Mouse (Mus musculus) G1E (cell line): Measurements from ENCODE around the gene Cdkn2c. TPM values are rescaled to one million over a fixed set of nuclear protein-coding genes. Genes with fewer than 3 reads are reported as not detected.

Experiments
- ATAC-seq: 2 replicates; pipeline ENCODE4 v1.8.0; 2016; ENCODE audit warnings: mild to moderate bottlenecking; ENCODE audit not compliant: insufficient number of reproducible peaks, poor library complexity, low FRiP score, severe bottlenecking; ENCODE audit errors: extremely low read depth
- DNase-seq: peaks from one replicate; pipeline ENCODE4 v3.0.0; 2012; ENCODE audit warnings: low spot score
- H3K27me3 ChIP-seq: 2 replicates; pipeline ENCODE4 v1.6.1; 2012; ENCODE audit warnings: mild to moderate bottlenecking, low read length, inconsistent platforms; ENCODE audit not compliant: insufficient read depth
- H3K36me3 ChIP-seq: replicated peaks from 2 replicates; pipeline ENCODE3; 2012; ENCODE audit warnings: mild to moderate bottlenecking, inconsistent platforms
- H3K4me1 ChIP-seq: 2 replicates; pipeline ENCODE4 v1.6.1; 2012; ENCODE audit warnings: low read depth, low read length, inconsistent platforms, mixed read lengths; ENCODE audit not compliant: insufficient read depth
- H3K4me3 ChIP-seq: 2 replicates; pipeline ENCODE4 v1.5.1; 2012; ENCODE audit warnings: low read depth, mild to moderate bottlenecking, inconsistent platforms, low read length, moderate library complexity, mixed read lengths
- H3K9me3 ChIP-seq: replicated peaks from 2 replicates; pipeline ENCODE4 v1.6.1; 2012; ENCODE audit warnings: inconsistent platforms
- CTCF ChIP-seq: IDR thresholded peaks from 2 replicates; pipeline ENCODE4 v1.5.1; 2012; ENCODE audit warnings: low read depth, low read length, inconsistent platforms, mixed read lengths
- GATA1 ChIP-seq: IDR thresholded peaks from 2 replicates; pipeline ENCODE4 v1.6.1; 2012; ENCODE audit warnings: borderline replicate concordance, low read length, inconsistent platforms, mixed read lengths
- GATA2 ChIP-seq: IDR thresholded peaks from 2 replicates; pipeline ENCODE4 v1.6.1; 2012; ENCODE audit warnings: low read depth, low read length, inconsistent platforms, borderline replicate concordance
- POLR2AphosphoS5 ChIP-seq: IDR thresholded peaks from 2 replicates; pipeline ENCODE4 v1.6.1; 2012; ENCODE audit warnings: low read depth, low read length, inconsistent platforms; ENCODE audit not compliant: insufficient replicate concordance
- TAL1 ChIP-seq: conservative IDR thresholded peaks from 2 replicates; pipeline ENCODE4 v1.6.1; 2012; ENCODE audit warnings: low read depth, low read length, inconsistent platforms, mixed read lengths
- polyA plus RNA-seq: library from polyadenylated mRNA; stranded (reverse); fragments of >175 nt; gene quantifications from 2 replicates; pipeline ENCODE4 v1.2.3, GENCODE M21; 2012
- total RNA-seq, 2 experiments: library from RNA; stranded (forward) in 1 of 2; stranded (reverse) in 1 of 2; fragments of 200-1000 nt in 1 of 2; fragments of >200 nt in 1 of 2; fragmentation: Nextera tagmentation in 1 of 2; gene quantifications; 2 replicates each; pipeline ENCODE4 v1.2.3; 2014 to 2017

Cdkn2c gene
- total and polyA plus RNA-seq, 3 experiments, result 38.8 to 86.7 (median 53.6) TPM

DNA sequence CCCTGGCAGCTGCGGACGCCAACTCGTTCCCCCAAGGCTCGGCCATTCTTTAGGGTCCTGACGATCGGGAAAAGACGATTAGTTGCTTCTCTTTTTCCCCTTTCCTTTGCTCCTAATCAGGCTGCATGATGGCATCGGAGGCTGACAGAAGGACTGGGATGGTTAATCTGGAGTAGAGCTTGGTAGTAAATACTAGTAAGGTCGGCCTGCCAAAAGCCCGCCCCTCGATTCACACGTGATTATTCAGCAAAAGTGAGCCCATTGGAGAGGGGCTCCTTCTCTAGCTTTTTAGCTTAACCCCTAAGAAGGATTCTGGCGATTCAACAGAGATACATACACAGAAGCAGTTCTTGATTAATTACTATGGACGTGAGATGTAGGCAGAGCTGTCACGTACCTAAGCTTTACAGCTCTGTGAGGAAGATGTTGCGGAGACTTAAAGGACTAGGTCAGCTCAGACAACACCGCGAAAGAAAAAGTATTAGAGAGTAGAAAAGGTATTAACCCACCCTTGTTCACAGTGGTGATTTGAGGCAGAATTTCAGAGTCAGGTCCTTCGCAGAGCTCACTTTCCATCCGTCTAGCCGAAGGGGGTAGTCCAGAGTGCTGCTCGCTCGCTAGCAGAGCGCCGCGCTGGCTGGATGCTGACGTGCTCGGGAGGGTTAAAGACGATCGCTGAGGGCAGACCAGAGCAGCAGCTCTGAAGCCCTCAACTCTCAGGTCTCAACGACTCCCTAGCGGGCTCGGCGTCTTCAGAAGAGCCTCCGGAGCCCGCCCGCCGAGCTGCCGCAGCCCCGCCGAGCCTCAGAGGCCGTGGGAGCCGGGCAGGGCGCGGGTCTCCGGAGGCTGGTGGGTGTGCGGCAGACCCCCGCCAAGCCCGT lies 1.6 kb downstream of the Cdkn2c start:
- H3K36me3 ChIP-seq, result peaks cover 5% of the 10 kb centered on the region
- no peaks in the 10 kb centered on the region for H3K27me3 ChIP-seq
- H3K4me1 ChIP-seq, result peaks cover 16% of the 10 kb centered on the region
- peak; percentile 56 for ATAC-seq
- peak; percentile 69 for DNase-seq
- H3K4me3 ChIP-seq, result peak overlapping the region; percentile 89
- TF ChIP-seq CTCF, result no peak
- no peak for TF ChIP-seq TAL1
- TF ChIP-seq GATA2, result no peak
- TF ChIP-seq POLR2AphosphoS5, result no peak
- no peak for TF ChIP-seq GATA1
- no peaks in the 10 kb centered on the region for H3K9me3 ChIP-seq

- ATAC-seq (no peak), DNase-seq (no peak)
- TF ChIP-seq CTCF (no peak), POLR2AphosphoS5 (no peak), GATA1 (no peak), TAL1 (no peak), GATA2 (no peak)
- peaks cover 19% of the 10 kb centered on the region for H3K4me1 ChIP-seq
- no peaks in the 10 kb centered on the region for H3K27me3 ChIP-seq
- peak overlapping the region; percentile 89 for H3K4me3 ChIP-seq
- H3K9me3 ChIP-seq, result no peaks in the 10 kb centered on the region
- H3K36me3 ChIP-seq, result peaks cover 8% of the 10 kb centered on the region
These were observed 2.9 kb downstream of the Cdkn2c start for GRCm38 (mm10) chr4:109664091-109664490.

DNA sequence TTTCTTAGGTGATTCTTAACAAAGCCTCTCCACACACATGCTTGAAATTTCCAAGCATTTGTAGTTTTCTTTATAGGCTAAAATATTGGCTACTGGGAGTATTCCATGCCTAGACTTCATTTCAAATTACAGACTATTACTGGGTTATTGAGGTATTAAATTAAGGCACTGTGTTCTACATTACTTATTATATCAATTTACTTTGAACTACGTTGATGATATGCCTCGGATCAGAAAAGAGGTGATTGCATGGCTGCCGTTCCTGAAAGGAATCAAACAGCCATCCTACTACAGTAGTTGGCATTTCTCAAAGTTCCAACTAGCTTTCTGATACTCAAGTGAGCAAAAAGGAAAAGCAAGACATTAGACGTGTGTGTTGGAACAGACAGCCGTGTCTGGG lies 4.7 kb downstream of the Cdkn2c start:
- Histone ChIP-seq H3K4me3 (peak overlapping the region; percentile 21; the same call in 1 of the 2 replicates), H3K9me3 (no peaks in the 10 kb centered on the region), H3K27me3 (no peaks in the 10 kb centered on the region), H3K36me3 (peaks cover 8% of the 10 kb centered on the region), H3K4me1 (peaks cover 32% of the 10 kb centered on the region)
- ATAC-seq (no peak), DNase-seq (no peak)
- no peak for TF ChIP-seq TAL1
- TF ChIP-seq GATA2, result no peak
- TF ChIP-seq GATA1, result no peak
- no peak for TF ChIP-seq CTCF

- H3K9me3 ChIP-seq, result no peaks in the 10 kb centered on the region
- DNase-seq (no peak), ATAC-seq (no peak)
- H3K4me1 ChIP-seq, result peaks cover 38% of the 10 kb centered on the region
- no peaks in the 10 kb centered on the region for H3K27me3 ChIP-seq
- H3K36me3 ChIP-seq, result peaks cover 8% of the 10 kb centered on the region
- H3K4me3 ChIP-seq, result peak overlapping the region; percentile 56; the same call in 1 of the 2 replicates
- TF ChIP-seq POLR2AphosphoS5 (no peak), GATA2 (no peak), GATA1 (no peak), CTCF (no peak), TAL1 (no peak)
These were observed 5.8 kb downstream of the Cdkn2c start for GRCm38 (mm10) chr4:109661183-109661582.

GRCm38 (mm10) chr4:109660568-109660967 lies 6.4 kb downstream of the Cdkn2c start:
- TF ChIP-seq CTCF, result no peak
- TF ChIP-seq POLR2AphosphoS5, result no peak
- TF ChIP-seq GATA2, result no peak
- no peak for TF ChIP-seq TAL1
- TF ChIP-seq GATA1, result no peak

DNA sequence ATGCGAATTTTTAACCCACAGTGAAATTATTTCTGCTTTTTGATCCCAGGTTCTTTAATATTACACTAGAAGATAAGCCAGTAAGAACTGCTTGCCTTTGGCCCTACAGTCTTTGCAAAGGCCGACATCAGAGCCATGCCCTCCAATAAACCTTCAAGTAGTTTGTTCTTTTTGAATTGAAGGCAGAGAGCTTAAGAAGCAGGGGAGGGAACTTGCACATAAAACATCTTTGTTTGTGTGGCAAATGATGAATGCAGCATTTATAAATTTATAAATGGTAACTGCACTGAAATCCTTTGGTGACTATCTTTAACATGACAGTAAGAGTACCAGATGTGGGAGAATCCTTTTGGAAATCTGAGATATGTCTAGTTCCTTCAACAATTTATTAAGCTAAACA lies 7.4 kb downstream of the Cdkn2c start:
- H3K27me3 ChIP-seq, result no peaks in the 10 kb centered on the region
- H3K9me3 ChIP-seq, result no peaks in the 10 kb centered on the region
- TF ChIP-seq GATA1 (no peak), CTCF (no peak), POLR2AphosphoS5 (no peak), TAL1 (no peak), GATA2 (no peak)
- no peak for DNase-seq
- H3K4me1 ChIP-seq, result peaks cover 41% of the 10 kb centered on the region
- no peak overlapping the region for H3K4me3 ChIP-seq
- H3K36me3 ChIP-seq, result peaks cover 8% of the 10 kb centered on the region
- no peak for ATAC-seq

More at GRCm38 (mm10) chr4:109660568-109660967, 6.4 kb downstream of the Cdkn2c start:
- Histone ChIP-seq H3K9me3 (no peaks in the 10 kb centered on the region), H3K27me3 (no peaks in the 10 kb centered on the region), H3K4me3 (no peak overlapping the region), H3K36me3 (peaks cover 8% of the 10 kb centered on the region), H3K4me1 (peaks cover 39% of the 10 kb centered on the region)
- DNase-seq (no peak), ATAC-seq (no peak)
